Mouse (Mus musculus) adrenal gland, postnatal 25 days (tissue): Measurements from ENCODE around the gene Gys1. TPM values are rescaled to one million over a fixed set of nuclear protein-coding genes. Genes with fewer than 3 reads are reported as not detected.
A peak's percentile ranks its signal among the peaks of the same experiment; 100 is the strongest.
"Not testable (repeated sequence)": the region's sequence is repeated elsewhere in the genome, so short reads cannot be mapped to it uniquely, and the experiment has no call there.

ENCODE experiments used
- DNase-seq: peaks from one replicate; pipeline ENCODE4 v3.0.0; 2021; ENCODE audit warnings: mixed read lengths
- long read RNA-seq: library from polyadenylated mRNA; stranded (forward); transcript quantifications from one replicate; pipeline ENCODE4 v2.0.0, GENCODE M21; 2021
- total RNA-seq: library from RNA; stranded (reverse); gene quantifications from 2 replicates; pipeline ENCODE4 v1.2.3, GENCODE M21; 2021

Gys1 gene
- total RNA-seq, result 39.4 and 44.2 TPM in 2 replicates
- long read RNA-seq, transcript Gys1-201 (16 exons, 3,678 nt), result major isoform, 13 of 27 reads
- long read RNA-seq, partial matches to known transcripts, result 13 of 27 reads
- long read RNA-seq, other reads (novel, unspliced or antisense), result 1 of 27 reads

DNA sequence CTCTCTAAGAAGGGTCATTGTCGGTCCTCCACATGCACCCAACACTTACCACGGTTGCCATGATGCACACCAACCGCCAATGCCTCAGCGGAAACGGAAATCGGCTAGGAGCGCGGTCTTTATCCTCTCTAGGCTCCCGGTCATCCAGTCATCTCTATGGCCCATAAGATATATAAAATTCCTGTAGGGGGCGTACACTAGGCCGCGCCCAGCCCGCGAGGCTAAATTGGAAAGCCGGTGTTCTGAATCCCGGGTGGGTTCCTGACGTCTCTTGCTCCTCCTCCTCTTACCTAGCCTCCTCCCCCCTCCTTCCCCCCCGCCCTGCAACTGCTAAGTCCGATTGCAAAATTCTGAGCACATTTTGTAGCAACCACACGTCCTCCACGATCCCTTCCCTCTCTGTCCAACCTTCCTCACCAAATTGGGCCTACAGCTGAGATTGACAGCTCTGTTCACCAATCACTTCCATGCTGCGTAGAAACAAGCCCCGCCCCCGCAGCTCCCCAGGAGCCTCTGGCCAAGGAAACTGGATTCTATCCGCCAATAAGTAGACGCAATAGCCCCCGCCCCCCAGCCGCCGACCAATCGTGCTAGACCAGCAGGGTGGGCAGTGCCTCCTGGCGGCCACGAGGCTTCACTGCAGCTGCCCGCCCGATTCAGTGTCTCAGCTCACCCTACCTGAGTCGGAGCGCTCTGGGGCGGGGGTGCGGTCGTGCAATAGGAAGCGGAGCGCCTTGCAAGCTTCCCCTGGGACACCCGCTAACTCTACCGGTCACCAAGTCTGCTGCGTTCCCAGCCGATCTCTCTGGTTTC is at the start of gene Gys1:
Gys1 (plus strand) TSS at position 642 of the 813 bp plus-strand sequence.
- peak; percentile 100 for DNase-seq

- no peak for DNase-seq
Observed at GRCm38 (mm10) chr7:45386077-45386476, 48.6 kb upstream of the Gys1 start.

DNA sequence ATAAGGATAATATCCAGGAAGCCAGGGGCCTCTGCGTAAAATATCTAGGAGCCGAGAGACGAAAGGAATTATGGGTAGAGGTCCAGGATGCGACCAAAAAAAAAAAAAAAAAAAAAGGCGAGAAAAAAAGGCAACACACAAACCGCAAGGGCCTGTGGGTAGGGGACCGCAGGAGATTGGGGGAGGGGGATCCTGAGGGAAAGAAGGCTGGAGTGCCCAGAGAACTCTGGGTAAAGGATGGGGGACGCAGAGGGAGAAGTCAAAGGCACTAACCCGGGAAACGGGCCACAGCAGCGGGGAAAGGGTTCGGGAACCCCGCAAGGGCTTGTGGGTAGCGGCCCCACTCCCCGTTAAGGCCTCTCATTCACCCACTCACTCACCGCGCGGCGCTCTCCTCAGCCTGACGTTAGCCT is 39.5 kb upstream of the Gys1 start:
- no peak for DNase-seq

DNA sequence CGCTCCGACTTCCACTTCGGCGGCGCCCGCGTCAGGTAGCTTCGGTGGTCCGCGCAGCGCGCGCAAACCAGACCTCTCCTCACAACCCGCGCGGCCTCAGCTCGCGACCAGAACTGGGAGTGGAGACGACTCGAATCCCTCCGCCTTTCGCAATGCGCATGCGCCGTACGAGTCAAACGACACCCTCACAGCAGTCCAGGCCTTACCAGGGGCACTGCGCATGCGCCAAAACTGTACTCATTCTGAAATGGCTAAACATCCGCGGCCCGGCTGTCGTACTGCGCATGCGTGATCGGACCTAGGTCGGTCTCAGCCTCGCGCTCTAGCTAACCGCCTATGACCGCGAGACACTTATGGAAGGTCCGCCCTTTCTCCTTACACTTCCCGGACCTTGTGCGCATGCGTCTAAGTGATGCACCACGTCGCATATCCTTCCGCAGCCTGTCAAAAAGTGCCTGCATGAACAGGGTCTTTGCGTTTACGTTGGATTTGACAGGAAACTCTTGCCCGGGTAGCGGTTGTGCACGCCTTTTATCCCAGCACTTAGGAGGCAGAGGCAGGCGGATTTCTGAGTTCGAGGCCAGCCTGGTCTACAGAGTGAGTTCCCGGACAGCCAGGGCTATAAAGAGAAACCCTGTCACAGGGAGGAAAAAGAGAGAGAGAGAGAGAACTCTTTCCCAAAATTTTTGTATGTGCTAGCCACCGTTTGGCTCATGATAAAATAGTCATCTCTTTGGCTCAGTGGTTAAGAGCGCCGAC is 38.9 kb upstream of the Gys1 start, which contains the start of gene Snrnp70:
Snrnp70 (minus strand) TSS at position 165 of the 759 bp plus-strand sequence.
- peak; percentile 100 for DNase-seq

- DNase-seq, result not testable (repeated sequence)
Observed at GRCm38 (mm10) chr7:45396337-45396775, 38.3 kb upstream of the Gys1 start.

DNA sequence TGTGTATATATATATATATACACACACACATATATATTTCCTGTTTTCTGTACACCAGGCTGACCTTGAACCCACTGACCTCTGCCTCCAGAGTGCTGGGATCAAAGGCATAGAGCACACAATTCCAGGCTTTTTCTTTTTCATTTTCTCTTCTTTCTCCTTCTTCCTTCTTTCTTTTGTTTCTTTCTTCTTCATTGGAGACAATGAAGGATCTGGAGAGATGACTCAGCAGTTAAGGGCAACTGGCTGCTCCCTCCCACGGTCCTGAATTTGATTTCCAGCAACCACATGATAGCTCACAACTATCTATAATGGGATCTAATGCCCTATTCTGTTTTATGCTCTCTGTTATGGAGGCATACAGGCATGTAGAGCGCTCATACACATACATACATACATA is 37.9 kb upstream of the Gys1 start:
- DNase-seq, result no peak

- DNase-seq, result no peak
Observed at GRCm38 (mm10) chr7:45401521-45402085, 33.0 kb upstream of the Gys1 start.

- DNase-seq, result peak; percentile 70
Observed at GRCm38 (mm10) chr7:45403532-45404261, 30.9 kb upstream of the Gys1 start.

GRCm38 (mm10) chr7:45405091-45406075 is 29.3 kb upstream of the Gys1 start, which contains the start of gene Kcna7:
Kcna7 (plus strand) TSS chr7:45405653.
- DNase-seq, result peak; percentile 81

DNA sequence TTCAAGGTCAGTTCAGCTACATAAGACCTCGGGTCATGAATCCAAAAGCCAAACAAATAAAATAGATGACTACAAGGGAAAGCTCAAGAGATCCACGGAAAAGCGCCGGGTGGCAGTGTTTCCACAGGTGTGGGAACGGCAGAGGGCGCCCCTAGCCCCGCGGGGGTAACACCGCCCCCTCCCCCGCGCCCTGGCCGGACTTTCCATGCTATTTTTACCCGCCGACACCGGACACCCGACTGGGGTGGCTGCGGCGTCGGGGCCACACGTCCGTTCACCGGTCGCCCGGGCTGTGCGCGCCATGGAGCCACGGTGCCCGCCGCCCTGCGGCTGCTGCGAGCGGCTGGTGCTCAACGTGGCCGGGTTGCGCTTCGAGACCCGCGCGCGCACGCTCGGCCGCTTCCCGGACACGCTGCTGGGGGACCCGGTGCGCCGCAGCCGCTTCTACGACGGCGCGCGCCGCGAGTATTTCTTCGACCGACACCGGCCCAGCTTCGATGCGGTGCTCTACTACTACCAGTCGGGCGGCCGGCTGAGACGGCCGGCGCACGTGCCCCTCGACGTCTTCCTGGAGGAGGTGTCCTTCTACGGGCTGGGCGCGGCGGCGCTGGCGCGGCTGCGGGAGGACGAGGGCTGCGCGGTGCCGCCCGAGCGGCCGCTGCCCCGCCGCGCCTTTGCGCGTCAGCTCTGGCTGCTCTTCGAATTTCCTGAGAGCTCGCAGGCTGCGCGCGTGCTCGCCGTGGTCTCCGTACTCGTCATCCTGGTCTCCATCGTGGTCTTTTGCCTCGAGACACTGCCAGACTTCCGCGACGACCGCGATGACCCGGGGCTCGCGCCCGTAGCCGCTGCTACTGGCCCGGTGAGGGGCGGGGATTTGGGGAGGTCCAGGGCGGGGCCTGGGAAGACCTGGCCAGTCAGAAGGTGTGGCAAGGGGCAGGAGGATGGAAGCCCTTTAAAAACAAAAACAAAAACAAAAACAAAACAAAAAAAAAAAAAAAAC is 28.2 kb upstream of the Gys1 start:
- DNase-seq, result peak; percentile 32

GRCm38 (mm10) chr7:45407836-45408235 is 26.8 kb upstream of the Gys1 start:
- no peak for DNase-seq

GRCm38 (mm10) chr7:45408351-45408750 is 26.3 kb upstream of the Gys1 start:
- DNase-seq, result no peak

DNA sequence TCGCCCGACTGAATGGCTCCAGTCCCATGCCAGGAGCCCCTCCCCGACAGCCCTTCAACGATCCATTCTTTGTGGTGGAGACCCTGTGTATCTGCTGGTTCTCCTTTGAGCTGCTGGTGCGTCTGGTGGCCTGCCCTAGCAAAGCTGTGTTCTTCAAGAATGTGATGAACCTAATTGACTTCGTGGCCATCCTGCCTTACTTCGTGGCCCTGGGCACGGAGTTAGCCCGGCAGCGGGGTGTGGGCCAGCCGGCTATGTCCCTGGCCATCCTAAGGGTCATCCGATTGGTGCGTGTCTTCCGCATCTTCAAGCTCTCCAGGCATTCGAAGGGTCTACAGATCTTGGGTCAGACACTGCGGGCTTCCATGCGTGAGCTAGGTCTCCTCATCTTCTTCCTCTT is 25.7 kb upstream of the Gys1 start:
- DNase-seq, result no peak

DNA sequence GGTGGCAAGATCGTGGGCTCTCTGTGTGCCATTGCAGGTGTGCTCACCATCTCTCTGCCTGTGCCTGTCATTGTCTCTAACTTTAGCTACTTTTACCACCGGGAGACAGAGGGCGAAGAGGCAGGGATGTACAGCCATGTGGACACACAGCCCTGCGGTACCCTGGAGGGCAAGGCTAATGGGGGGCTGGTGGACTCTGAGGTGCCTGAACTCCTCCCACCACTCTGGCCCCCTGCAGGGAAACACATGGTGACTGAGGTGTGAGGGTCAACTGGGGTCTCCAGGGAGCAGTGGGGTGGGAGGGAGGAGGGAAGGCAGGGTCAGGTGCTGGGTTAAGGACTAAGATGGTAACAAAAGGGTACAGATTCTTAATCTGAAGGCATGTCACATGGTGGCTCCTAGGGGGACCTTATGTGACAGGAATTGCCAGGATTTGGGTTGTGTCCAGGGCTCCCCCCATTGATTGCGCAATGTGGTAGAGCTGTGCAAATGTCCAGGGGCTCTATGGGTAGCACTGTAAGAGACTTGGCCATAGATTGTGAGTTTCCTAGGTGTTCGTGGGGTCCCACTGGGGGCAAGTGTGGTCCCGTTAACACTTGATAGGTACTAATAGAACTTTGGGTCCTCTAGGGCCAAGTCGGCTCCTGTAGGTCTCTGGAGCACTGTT is 25.0 kb upstream of the Gys1 start:
- no peak for DNase-seq

- no peak for DNase-seq
Observed at GRCm38 (mm10) chr7:45412421-45412820, 22.2 kb upstream of the Gys1 start.

DNA sequence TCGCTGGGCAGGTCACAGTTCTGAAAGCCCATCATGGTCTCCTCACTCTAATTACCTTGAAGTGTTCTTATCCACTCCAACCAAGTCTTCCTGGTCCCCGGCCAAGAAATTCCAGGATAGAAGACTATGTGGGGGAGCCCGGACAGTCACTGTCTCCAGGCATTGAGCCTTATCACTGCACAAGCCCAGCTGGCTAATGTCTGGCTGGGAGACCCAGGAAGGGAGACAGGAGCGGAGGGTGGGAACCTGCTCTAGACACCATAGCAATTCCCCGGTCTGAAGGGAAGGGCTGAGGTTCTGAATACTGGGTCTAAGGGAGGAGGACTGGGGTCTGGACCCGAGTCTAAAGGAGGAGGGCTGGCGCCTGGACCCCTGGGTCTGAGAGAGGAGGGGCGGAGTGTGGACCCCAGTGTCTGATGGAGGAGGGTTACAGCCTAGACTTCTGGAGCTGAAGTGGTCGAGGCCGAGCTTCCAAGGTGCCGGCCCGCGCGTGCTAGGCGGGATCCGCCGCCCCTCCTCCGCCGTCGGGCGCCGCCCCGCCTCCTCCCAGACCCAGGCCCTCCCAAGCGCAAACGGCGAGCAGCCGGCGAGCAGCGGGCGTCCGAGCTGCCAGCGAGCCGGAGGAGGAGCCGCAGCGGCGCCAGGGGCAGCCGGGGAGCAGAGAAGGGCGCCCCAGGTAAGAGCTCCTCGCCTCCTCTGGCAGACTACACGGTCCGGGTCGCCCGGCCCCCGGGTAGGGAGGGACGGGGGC is 21.4 kb upstream of the Gys1 start, which contains the start of gene Ntf5:
Ntf5 (plus strand) TSS at position 583 of the 751 bp plus-strand sequence.
- peak; percentile 34 for DNase-seq

- DNase-seq, result no peak
Observed at GRCm38 (mm10) chr7:45413864-45414739, 20.5 kb upstream of the Gys1 start.
